In genomic region chr7:25067909-25068656, GRCm38 (mm10) we compare ENCODE assay signal across 13 mouse cellular contexts. TPM values are rescaled to one million over a fixed set of nuclear protein-coding genes. Genes with fewer than 3 reads are reported as not detected.
DNase-seq lines count a peak whose midpoint lies in the region; ATAC-seq and TF ChIP-seq lines count a peak whose summit lies in the region.
"Had no signal": no experiment of that assay in that cellular context is flagged by ENCODE, and none has a peak within 500 bp of the region (broad histone marks: within the 10 kb centered on the region; RNA-seq: fewer than 3 reads in every experiment).

No protein-coding gene starts in this region.

- peaks cover 3% of the 10 kb centered on the region; the same call in 1 of the 2 replicates for H3K36me3 ChIP-seq in testis, adult 2 months (ENCODE audit: control insufficient read depth, insufficient read depth, low read length)
- H3K36me3 ChIP-seq in hindbrain, embryonic 15.5 days = peaks cover 44% of the 10 kb centered on the region

- no peak for TF ChIP-seq POLR2A in testis, adult 2 months (IDR thresholded peaks at IDR 0.05; ENCODE audit: control insufficient read depth, low read depth, low read length)
- no peak for TF ChIP-seq POLR2A in olfactory bulb, adult 2 months (IDR thresholded peaks at IDR 0.05; ENCODE audit: insufficient read depth, low read depth, low read length)

- no peak for ATAC-seq in hindbrain, embryonic 15.5 days (ENCODE audit: low FRiP score, low read depth)

- peak; percentile 55 for DNase-seq in adrenal gland, adult 8-10 months
- no peak for DNase-seq in adrenal gland, adult 18-20 months (ENCODE audit: low spot score in 2 of 2)
- no peak for DNase-seq in testis, postnatal 14 days (ENCODE audit: low spot score)
- DNase-seq in embryo, embryonic 10.5 days (ENCODE audit: low spot score) = no peak
- DNase-seq in urinary bladder, adult 18-20 months (ENCODE audit: low spot score in 2 of 2) = no peak
- DNase-seq: gastrocnemius, postnatal 36 days; heart, postnatal 10 days; kidney, adult 18-20 months; lung, adult 18-20 months; right cerebral cortex, postnatal 4 days had no signal

- no peaks in the 10 kb centered on the region for H3K9me3 ChIP-seq in hindbrain, embryonic 15.5 days

- peak overlapping the region; percentile 87 for H3K4me2 ChIP-seq in hindbrain, embryonic 15.5 days

- H3K9ac ChIP-seq in hindbrain, embryonic 15.5 days = no peak overlapping the region

- H3K27me3 ChIP-seq in testis, adult 2 months (ENCODE audit: control insufficient read depth, insufficient read depth, low read length) = no peaks in the 10 kb centered on the region
- no peaks in the 10 kb centered on the region for H3K27me3 ChIP-seq in hindbrain, embryonic 15.5 days

- peak overlapping the region; percentile 7 for H3K4me3 ChIP-seq in testis, adult 2 months (ENCODE audit: control insufficient read depth, low read depth, low read length)
- no peak overlapping the region for H3K4me3 ChIP-seq in hindbrain, embryonic 15.5 days
- peak overlapping the region; percentile 32 for H3K4me3 ChIP-seq in olfactory bulb, adult 2 months (ENCODE audit: insufficient read depth, low read depth, low read length)

- no peak overlapping the region for H3K27ac ChIP-seq in testis, adult 2 months (ENCODE audit: control insufficient read depth, insufficient read depth, low read depth, low read length)
- H3K27ac ChIP-seq in hindbrain, embryonic 15.5 days (replicated peaks) = 0 out of 2 replicates have a peak overlapping the region, but pooled peaks have one; percentile 25
- peak overlapping the region; percentile 59 for H3K27ac ChIP-seq in olfactory bulb, adult 2 months (ENCODE audit: insufficient read depth, low read depth, low read length)

- TF ChIP-seq CTCF in testis, adult 2 months (IDR thresholded peaks at IDR 0.05; ENCODE audit: control insufficient read depth, insufficient read depth, insufficient replicate concordance, low read depth, low read length) = no peak
- no peak for TF ChIP-seq CTCF in olfactory bulb, adult 2 months (IDR thresholded peaks at IDR 0.05; ENCODE audit: insufficient read depth, low read depth, low read length)

- WGBS in hindbrain, embryonic 15.5 days = 70% methylated on average over 22 of the region's 22 CpGs
- 61% methylated on average over 22 of the region's 22 CpGs for WGBS in olfactory bulb, adult 2 months

- H3K4me1 ChIP-seq in testis, adult 2 months (ENCODE audit: control insufficient read depth, insufficient read depth, low read length) = peaks cover 11% of the 10 kb centered on the region
- peaks cover 35% of the 10 kb centered on the region for H3K4me1 ChIP-seq in hindbrain, embryonic 15.5 days (replicated peaks)
- peaks cover 48% of the 10 kb centered on the region for H3K4me1 ChIP-seq in olfactory bulb, adult 2 months (ENCODE audit: control insufficient read depth, insufficient read depth, low read length)

RNA-seq across cellular contexts. Expression of gene Grik5, which starts 4.1 kb away (rescaled TPM):
- 10 to 100 TPM; 13.8 to 43.0 (median 24.7) TPM for total RNA-seq in adrenal gland, adult 8-10 months (2022)
- total RNA-seq in adrenal gland, adult 18-20 months (2021) = 10 to 100 TPM; 15.3 to 17.2 TPM
- polyA plus RNA-seq in testis, adult 2 months (2012; rRNA removed) = 83.7 and 86.7 TPM in 2 replicates
- polyA plus RNA-seq in hindbrain, embryonic 15.5 days (2015; fragmentation: Nextera tagmentation; extraction: Ambion mirVana) = 18.3 and 18.5 TPM in 2 replicates
- not detected in 2 replicates for polyA plus RNA-seq in olfactory bulb, adult 2 months (2012; ENCODE audit: insufficient read depth, insufficient read length, low replicate concordance, missing spikeins)

RNA-seq across cellular contexts. Expression of gene Zfp574, which starts 4.3 kb away (rescaled TPM):
- total RNA-seq in adrenal gland, adult 8-10 months (2022) = 10 to 100 TPM; 20.2 to 25.0 (median 22.1) TPM
- total RNA-seq in adrenal gland, adult 18-20 months (2021) = 10 to 100 TPM; 18.6 to 19.6 TPM
- polyA plus RNA-seq in testis, adult 2 months (2012; rRNA removed) = 267 and 276 TPM in 2 replicates
- 33.9 and 37.7 TPM in 2 replicates for polyA plus RNA-seq in hindbrain, embryonic 15.5 days (2015; fragmentation: Nextera tagmentation; extraction: Ambion mirVana)
- not detected in 2 replicates for polyA plus RNA-seq in olfactory bulb, adult 2 months (2012; ENCODE audit: insufficient read depth, insufficient read length, low replicate concordance, missing spikeins)

Comparison
In these comparisons a context has a peak if more than half of its experiments do, and no peak if none do; other contexts are left out.
1. RNA of gene Zfp574, which starts 4.3 kb away (polyA plus RNA-seq): 267 to 276 TPM in testis, adult 2 months and 33.9 to 37.7 TPM in hindbrain, embryonic 15.5 days; not detected in olfactory bulb, adult 2 months; every median in the first group is over 10 times any median in the second.